Mouse (Mus musculus) midbrain, embryonic 16.5 days (tissue): ENCODE results near the gene B3gnt8. TPM values are rescaled to one million over a fixed set of nuclear protein-coding genes. Genes with fewer than 3 reads are reported as not detected.

Experiments used
- polyA plus RNA-seq: library from polyadenylated mRNA; unstranded; fragments of >200 nt; fragmentation: Nextera tagmentation; extraction: Ambion mirVana; gene quantifications from 2 replicates; pipeline ENCODE4 v1.2.1, GENCODE M21; 2015

B3gnt8 gene
- polyA plus RNA-seq, 1 experiment from 2014 or later: 0.64 TPM

Other genes with a start within 250 kb of the B3gnt8 start
- gene Lipe, start 227.9 kb upstream of the B3gnt8 start, polyA plus RNA-seq: 9.8 and 12.5 TPM in 2 replicates
- 0.48 and 1.0 TPM in 2 replicates for gene Cxcl17, start 213.8 kb upstream of the B3gnt8 start, polyA plus RNA-seq
- gene Ceacam1, start 149.1 kb upstream of the B3gnt8 start, polyA plus RNA-seq: 0.42 and 0.87 TPM in 2 replicates
- 0.32 TPM in 1 of 2 replicates, not detected in the other for gene Ceacam2, start 86.8 kb upstream of the B3gnt8 start, polyA plus RNA-seq
- not detected in 2 replicates for gene Erich4, start 10.8 kb upstream of the B3gnt8 start, polyA plus RNA-seq
- gene Dmac2, start 7.2 kb upstream of the B3gnt8 start, polyA plus RNA-seq: 44.5 and 48.7 TPM in 2 replicates
- 38.2 and 41.4 TPM in 2 replicates for gene Bckdha, start 32.3 kb downstream of the B3gnt8 start, polyA plus RNA-seq
- gene Exosc5, start 32.5 kb downstream of the B3gnt8 start, polyA plus RNA-seq: 35.2 and 35.4 TPM in 2 replicates
- 61.6 and 90.5 TPM in 2 replicates for gene Tmem91, start 48.5 kb downstream of the B3gnt8 start, polyA plus RNA-seq
- gene B9d2, start 54.1 kb downstream of the B3gnt8 start, polyA plus RNA-seq: 40.0 and 49.8 TPM in 2 replicates
- 0.21 and 0.78 TPM in 2 replicates for gene Tgfb1, start 60.3 kb downstream of the B3gnt8 start, polyA plus RNA-seq
- 32.1 and 36.8 TPM in 2 replicates for gene Ccdc97, start 92.4 kb downstream of the B3gnt8 start, polyA plus RNA-seq
- gene Hnrnpul1, start 128.1 kb downstream of the B3gnt8 start, polyA plus RNA-seq: 38.3 and 41.1 TPM in 2 replicates
- gene Axl, start 162.1 kb downstream of the B3gnt8 start, polyA plus RNA-seq: 14.9 and 17.1 TPM in 2 replicates
- 2.8 and 3.2 TPM in 2 replicates for gene Cyp2s1, start 190.3 kb downstream of the B3gnt8 start, polyA plus RNA-seq